Mouse (Mus musculus): ENCODE data around the gene Gan. TPM values are rescaled to one million over a fixed set of nuclear protein-coding genes. Genes with fewer than 3 reads are reported as not detected.
A peak's percentile ranks its signal among the peaks of the same experiment; 100 is the strongest.

Gan gene
- polyA plus RNA-seq, 1 experiment, result 10.5 TPM

GRCm38 (mm10) chr8:117256292-117256938 lies 98.5 kb downstream of the Gan start:
- no peak for TF ChIP-seq CTCF (IDR thresholded peaks at IDR 0.05; ENCODE audit: borderline replicate concordance, extremely low read depth, insufficient read depth, insufficient read length)
- TF ChIP-seq POLR2A (IDR thresholded peaks at IDR 0.05; ENCODE audit: borderline replicate concordance, extremely low read depth, insufficient read depth, insufficient read length, poor library complexity, severe bottlenecking), result peak; percentile 86

GRCm38 (mm10) chr8:117257029-117257820 lies 99.3 kb downstream of the Gan start, which contains the start of gene Cmip:
Cmip (plus strand) TSS chr8:117257064.
- DNase-seq (ENCODE audit: low read depth), result peak; percentile 63
- no peak for TF ChIP-seq POLR2A (IDR thresholded peaks at IDR 0.05; ENCODE audit: borderline replicate concordance, extremely low read depth, insufficient read depth, insufficient read length, poor library complexity, severe bottlenecking)
- no peak for TF ChIP-seq CTCF (IDR thresholded peaks at IDR 0.05; ENCODE audit: borderline replicate concordance, extremely low read depth, insufficient read depth, insufficient read length)

More at GRCm38 (mm10) chr8:117256292-117256938, 98.5 kb downstream of the Gan start:
- peak; percentile 96 for DNase-seq (ENCODE audit: low read depth)

- peak; percentile 84 for DNase-seq (ENCODE audit: low read depth)
- TF ChIP-seq CTCF (IDR thresholded peaks at IDR 0.05; ENCODE audit: borderline replicate concordance, extremely low read depth, insufficient read depth, insufficient read length) (no peak), POLR2A (IDR thresholded peaks at IDR 0.05; ENCODE audit: borderline replicate concordance, extremely low read depth, insufficient read depth, insufficient read length, poor library complexity, severe bottlenecking) (peak; percentile 24; the same call in 1 of the 2 replicates)
These were observed 100.1 kb downstream of the Gan start for GRCm38 (mm10) chr8:117257821-117258575.

- TF ChIP-seq CTCF (IDR thresholded peaks at IDR 0.05; ENCODE audit: borderline replicate concordance, extremely low read depth, insufficient read depth, insufficient read length) (no peak), POLR2A (IDR thresholded peaks at IDR 0.05; ENCODE audit: borderline replicate concordance, extremely low read depth, insufficient read depth, insufficient read length, poor library complexity, severe bottlenecking) (no peak)
- DNase-seq (ENCODE audit: low read depth), result no peak
These were observed 100.7 kb downstream of the Gan start for GRCm38 (mm10) chr8:117258576-117259040.

GRCm38 (mm10) chr8:117259431-117260001 lies 101.6 kb downstream of the Gan start:
- peak; percentile 35 for DNase-seq (ENCODE audit: low read depth)

GRCm38 (mm10) chr8:117260234-117260929 lies 102.4 kb downstream of the Gan start:
- DNase-seq (ENCODE audit: low read depth), result peak; percentile 43
- TF ChIP-seq CTCF (IDR thresholded peaks at IDR 0.05; ENCODE audit: borderline replicate concordance, extremely low read depth, insufficient read depth, insufficient read length), result no peak
- no peak for TF ChIP-seq POLR2A (IDR thresholded peaks at IDR 0.05; ENCODE audit: borderline replicate concordance, extremely low read depth, insufficient read depth, insufficient read length, poor library complexity, severe bottlenecking)

More at GRCm38 (mm10) chr8:117259431-117260001, 101.6 kb downstream of the Gan start:
- TF ChIP-seq POLR2A (IDR thresholded peaks at IDR 0.05; ENCODE audit: borderline replicate concordance, extremely low read depth, insufficient read depth, insufficient read length, poor library complexity, severe bottlenecking), result no peak
- no peak for TF ChIP-seq CTCF (IDR thresholded peaks at IDR 0.05; ENCODE audit: borderline replicate concordance, extremely low read depth, insufficient read depth, insufficient read length)

- no peak for TF ChIP-seq POLR2A (IDR thresholded peaks at IDR 0.05; ENCODE audit: borderline replicate concordance, extremely low read depth, insufficient read depth, insufficient read length, poor library complexity, severe bottlenecking)
- DNase-seq (ENCODE audit: low read depth), result peak; percentile 54
These were observed 103.1 kb downstream of the Gan start for GRCm38 (mm10) chr8:117260930-117261475.

- peak; percentile 16 for DNase-seq (ENCODE audit: low read depth)
- TF ChIP-seq POLR2A (IDR thresholded peaks at IDR 0.05; ENCODE audit: borderline replicate concordance, extremely low read depth, insufficient read depth, insufficient read length, poor library complexity, severe bottlenecking), result no peak
- no peak for TF ChIP-seq CTCF (IDR thresholded peaks at IDR 0.05; ENCODE audit: borderline replicate concordance, extremely low read depth, insufficient read depth, insufficient read length)
These were observed 103.8 kb downstream of the Gan start for GRCm38 (mm10) chr8:117261702-117262101.

- DNase-seq (ENCODE audit: low read depth), result no peak
- no peak for TF ChIP-seq CTCF (IDR thresholded peaks at IDR 0.05; ENCODE audit: borderline replicate concordance, extremely low read depth, insufficient read depth, insufficient read length)
- TF ChIP-seq POLR2A (IDR thresholded peaks at IDR 0.05; ENCODE audit: borderline replicate concordance, extremely low read depth, insufficient read depth, insufficient read length, poor library complexity, severe bottlenecking), result no peak
These were observed 104.8 kb downstream of the Gan start for GRCm38 (mm10) chr8:117262685-117263084.

GRCm38 (mm10) chr8:117263442-117263841 lies 105.5 kb downstream of the Gan start:
- TF ChIP-seq POLR2A (IDR thresholded peaks at IDR 0.05; ENCODE audit: borderline replicate concordance, extremely low read depth, insufficient read depth, insufficient read length, poor library complexity, severe bottlenecking) (no peak), CTCF (IDR thresholded peaks at IDR 0.05; ENCODE audit: borderline replicate concordance, extremely low read depth, insufficient read depth, insufficient read length) (no peak)
- DNase-seq (ENCODE audit: low read depth), result no peak

All from brain, embryonic 14.5 days (tissue).